Mouse (Mus musculus) E14TG2a.4 (cell line): ENCODE data around the gene Nf1.

Experiments
- CTCF ChIP-seq: conservative IDR thresholded peaks from 2 replicates; pipeline ENCODE4 v1.5.1; 2014; ENCODE audit warnings: low read length
- NANOG ChIP-seq: IDR thresholded peaks from 2 replicates; pipeline ENCODE4 v1.6.1; 2014; ENCODE audit warnings: borderline replicate concordance, low read length, mixed read lengths

GRCm38 (mm10) chr11:79614880-79615279, 275.4 kb downstream of the Nf1 start:
- TF ChIP-seq CTCF (no peak), NANOG (no peak)
